ENCODE assay signal across 7 mouse cellular contexts in the genomic region with DNA sequence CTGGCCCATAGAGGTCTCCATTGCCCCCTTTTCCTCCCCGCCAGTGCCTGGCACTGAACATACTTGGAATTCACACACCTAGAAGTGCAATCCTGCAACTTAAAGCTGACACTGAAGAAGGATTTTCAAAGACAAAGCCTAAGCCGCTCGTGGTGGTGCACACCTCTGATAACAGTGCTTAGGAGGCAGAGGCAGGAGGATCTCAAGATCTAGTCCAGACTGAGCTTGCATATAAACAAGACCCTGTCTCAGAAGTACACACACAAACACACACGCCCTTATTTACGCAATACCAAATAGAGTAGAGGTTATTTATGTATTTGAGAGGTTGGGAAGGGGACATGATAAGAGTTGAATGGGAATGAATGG. TPM values are rescaled to one million over a fixed set of nuclear protein-coding genes. Genes with fewer than 3 reads are reported as not detected.
A peak's percentile ranks its signal among the peaks of the same experiment; 100 is the strongest.
DNase-seq lines count a peak whose midpoint lies in the region; ATAC-seq and TF ChIP-seq lines count a peak whose summit lies in the region.

No protein-coding gene starts in this region.

- peak overlapping the region; percentile 53 for H3K4me2 ChIP-seq in lung, embryonic 14.5 days
- peak overlapping the region; percentile 47 for H3K4me2 ChIP-seq in embryonic facial prominence, embryonic 14.5 days (ENCODE audit: low read depth, low read length)
- peak overlapping the region; percentile 39 for H3K4me2 ChIP-seq in intestine, postnatal 0 days (replicated peaks; ENCODE audit: low read depth)
- H3K4me2 ChIP-seq in neural tube, embryonic 14.5 days (ENCODE audit: low read depth, low read length): peak overlapping the region; percentile 35

- TF ChIP-seq CTCF in lung, embryonic 14.5 days (IDR thresholded peaks at IDR 0.05; ENCODE audit: low read depth): peak; percentile 23; the same call in 1 of the 2 replicates
- TF ChIP-seq CTCF in intestine, postnatal 0 days (IDR thresholded peaks at IDR 0.05; ENCODE audit: low read depth): peak; percentile 46

- 37% methylated on average over 5 of the region's 5 CpGs for WGBS in lung, embryonic 14.5 days
- 42% methylated on average over 5 of the region's 5 CpGs for WGBS in embryonic facial prominence, embryonic 14.5 days
- 54% methylated on average over 5 of the region's 5 CpGs for WGBS in intestine, postnatal 0 days
- 49% methylated on average over 5 of the region's 5 CpGs for WGBS in neural tube, embryonic 14.5 days

- H3K27ac ChIP-seq in lung, embryonic 14.5 days (ENCODE audit: low read depth): peak overlapping the region; percentile 78; the same call in 1 of the 2 replicates
- H3K27ac ChIP-seq in embryonic facial prominence, embryonic 14.5 days (replicated peaks; ENCODE audit: low read depth, low read length): peak overlapping the region; percentile 68
- peak overlapping the region; percentile 65 for H3K27ac ChIP-seq in intestine, postnatal 0 days (ENCODE audit: low read depth, low read length)
- peak overlapping the region; percentile 66 for H3K27ac ChIP-seq in neural tube, embryonic 14.5 days (ENCODE audit: low read depth, low read length)

- ATAC-seq in lung, embryonic 14.5 days (ENCODE audit: insufficient read depth): no peak
- no peak; the same call in 1 of the 2 replicates for ATAC-seq in embryonic facial prominence, embryonic 14.5 days (ENCODE audit: low read depth)
- no peak for ATAC-seq in intestine, postnatal 0 days
- no peak for ATAC-seq in neural tube, embryonic 14.5 days (ENCODE audit: low read depth)

- H3K36me3 ChIP-seq in lung, embryonic 14.5 days (ENCODE audit: insufficient read depth): no peaks in the 10 kb centered on the region
- no peaks in the 10 kb centered on the region for H3K36me3 ChIP-seq in embryonic facial prominence, embryonic 14.5 days (ENCODE audit: control insufficient read depth, insufficient read depth, low read length)
- no peaks in the 10 kb centered on the region for H3K36me3 ChIP-seq in intestine, postnatal 0 days (ENCODE audit: control insufficient read depth, insufficient read depth)
- no peaks in the 10 kb centered on the region for H3K36me3 ChIP-seq in neural tube, embryonic 14.5 days (ENCODE audit: control insufficient read depth, insufficient read depth, low read length)

- H3K9me3 ChIP-seq in lung, embryonic 14.5 days (ENCODE audit: low read depth, low read length): no peaks in the 10 kb centered on the region
- no peaks in the 10 kb centered on the region for H3K9me3 ChIP-seq in embryonic facial prominence, embryonic 14.5 days (ENCODE audit: control insufficient read depth, low read length)
- H3K9me3 ChIP-seq in intestine, postnatal 0 days (ENCODE audit: control insufficient read depth): no peaks in the 10 kb centered on the region
- H3K9me3 ChIP-seq in neural tube, embryonic 14.5 days (ENCODE audit: control insufficient read depth, low read length): no peaks in the 10 kb centered on the region

- no peak for DNase-seq in lung, embryonic 14.5 days
- DNase-seq in lung, postnatal 25 days (ENCODE audit: low spot score): no peak
- no peak for DNase-seq in embryonic facial prominence, embryonic 14.5 days (ENCODE audit: low spot score)
- no peak for DNase-seq in frontal cortex, postnatal 14 days (ENCODE audit: low spot score in 2 of 2)
- DNase-seq in cerebellum, postnatal 36 days: no peak

- H3K4me1 ChIP-seq in lung, embryonic 14.5 days (ENCODE audit: insufficient read depth): no peaks in the 10 kb centered on the region
- no peaks in the 10 kb centered on the region for H3K4me1 ChIP-seq in embryonic facial prominence, embryonic 14.5 days (ENCODE audit: control insufficient read depth, insufficient read depth, low read length)
- no peaks in the 10 kb centered on the region for H3K4me1 ChIP-seq in intestine, postnatal 0 days (replicated peaks; ENCODE audit: control insufficient read depth, insufficient read depth, low read length)
- no peaks in the 10 kb centered on the region for H3K4me1 ChIP-seq in neural tube, embryonic 14.5 days (ENCODE audit: control insufficient read depth, insufficient read depth, low read length)

- H3K4me3 ChIP-seq in lung, embryonic 14.5 days (ENCODE audit: low read depth, low read length): peak overlapping the region; percentile 50
- peak overlapping the region; percentile 51 for H3K4me3 ChIP-seq in embryonic facial prominence, embryonic 14.5 days (ENCODE audit: low read depth, low read length)
- H3K4me3 ChIP-seq in intestine, postnatal 0 days (ENCODE audit: low read depth, low read length): peak overlapping the region; percentile 47
- H3K4me3 ChIP-seq in neural tube, embryonic 14.5 days (ENCODE audit: low read depth, low read length): peak overlapping the region; percentile 27

- H3K9ac ChIP-seq in lung, embryonic 14.5 days: peak overlapping the region; percentile 16; the same call in 1 of the 2 replicates
- H3K9ac ChIP-seq in embryonic facial prominence, embryonic 14.5 days (ENCODE audit: low read depth, low read length): peak overlapping the region; percentile 55; the same call in 1 of the 2 replicates
- no peak overlapping the region for H3K9ac ChIP-seq in intestine, postnatal 0 days (ENCODE audit: low read depth, low read length)
- no peak overlapping the region; the same call in 1 of the 2 replicates for H3K9ac ChIP-seq in neural tube, embryonic 14.5 days (replicated peaks; ENCODE audit: low read depth, low read length)

- no peaks in the 10 kb centered on the region for H3K27me3 ChIP-seq in lung, embryonic 14.5 days (ENCODE audit: insufficient read depth, low read length)
- no peaks in the 10 kb centered on the region for H3K27me3 ChIP-seq in embryonic facial prominence, embryonic 14.5 days (replicated peaks; ENCODE audit: control insufficient read depth, insufficient read depth, low read length)
- H3K27me3 ChIP-seq in intestine, postnatal 0 days (replicated peaks; ENCODE audit: control insufficient read depth, insufficient read depth, low read length): no peaks in the 10 kb centered on the region
- H3K27me3 ChIP-seq in neural tube, embryonic 14.5 days (ENCODE audit: control insufficient read depth, insufficient read depth, low read length): no peaks in the 10 kb centered on the region

RNA-seq across cellular contexts. Expression of a gene that starts 0.5 kb away (rescaled TPM):
- 22.6 and 23.8 TPM in 2 replicates for polyA plus RNA-seq in lung, embryonic 14.5 days (2014; fragmentation: Nextera tagmentation; extraction: Ambion mirVana)
- 10.9 and 11.5 TPM in 2 replicates for polyA plus RNA-seq in embryonic facial prominence, embryonic 14.5 days (2014; fragmentation: Nextera tagmentation; extraction: Ambion mirVana)
- 1.6 and 1.7 TPM in 2 replicates for polyA plus RNA-seq in intestine, postnatal 0 days (2015; fragmentation: Nextera tagmentation; extraction: Ambion mirVana)
- 0.94 and 1.6 TPM in 2 replicates for polyA plus RNA-seq in neural tube, embryonic 14.5 days (2014; fragmentation: Nextera tagmentation; extraction: Ambion mirVana)

RNA-seq across cellular contexts. Expression of a gene that starts 31.8 kb away (rescaled TPM):
- 977 and 1,016 TPM in 2 replicates for polyA plus RNA-seq in lung, embryonic 14.5 days (2014; fragmentation: Nextera tagmentation; extraction: Ambion mirVana)
- 988 and 1,037 TPM in 2 replicates for polyA plus RNA-seq in embryonic facial prominence, embryonic 14.5 days (2014; fragmentation: Nextera tagmentation; extraction: Ambion mirVana)
- 448 and 474 TPM in 2 replicates for polyA plus RNA-seq in intestine, postnatal 0 days (2015; fragmentation: Nextera tagmentation; extraction: Ambion mirVana)
- polyA plus RNA-seq in neural tube, embryonic 14.5 days (2014; fragmentation: Nextera tagmentation; extraction: Ambion mirVana): 390 and 436 TPM in 2 replicates

RNA-seq across cellular contexts. Expression of a gene that starts 38.2 kb away (rescaled TPM):
- 70.3 and 71.0 TPM in 2 replicates for polyA plus RNA-seq in lung, embryonic 14.5 days (2014; fragmentation: Nextera tagmentation; extraction: Ambion mirVana)
- 61.5 and 69.2 TPM in 2 replicates for polyA plus RNA-seq in embryonic facial prominence, embryonic 14.5 days (2014; fragmentation: Nextera tagmentation; extraction: Ambion mirVana)
- polyA plus RNA-seq in intestine, postnatal 0 days (2015; fragmentation: Nextera tagmentation; extraction: Ambion mirVana): 59.7 and 61.0 TPM in 2 replicates
- 65.6 and 71.6 TPM in 2 replicates for polyA plus RNA-seq in neural tube, embryonic 14.5 days (2014; fragmentation: Nextera tagmentation; extraction: Ambion mirVana)

Comparison
In these comparisons a context has a peak if more than half of its experiments do, and no peak if none do; other contexts are left out.
1. H3K9ac ChIP-seq: peak in lung, embryonic 14.5 days (single experiment) and embryonic facial prominence, embryonic 14.5 days (single experiment); none in intestine, postnatal 0 days (single experiment) and neural tube, embryonic 14.5 days (single experiment).
2. Peak in every context shown above with its lines, with median percentiles within 50 percentile points of each other: H3K27ac ChIP-seq, H3K4me2 ChIP-seq and H3K4me3 ChIP-seq.